Mouse (Mus musculus) cerebellum, postnatal 36 days (tissue): ENCODE results near the gene Inpp5e.
A peak's percentile ranks its signal among the peaks of the same experiment; 100 is the strongest.

Source experiments
- DNase-seq, 2 experiments: peaks; one replicate each; pipeline ENCODE4 v3.0.0; 2021 to 2022; ENCODE audit warnings: mixed read lengths in 2 of 2

Inpp5e gene

DNA sequence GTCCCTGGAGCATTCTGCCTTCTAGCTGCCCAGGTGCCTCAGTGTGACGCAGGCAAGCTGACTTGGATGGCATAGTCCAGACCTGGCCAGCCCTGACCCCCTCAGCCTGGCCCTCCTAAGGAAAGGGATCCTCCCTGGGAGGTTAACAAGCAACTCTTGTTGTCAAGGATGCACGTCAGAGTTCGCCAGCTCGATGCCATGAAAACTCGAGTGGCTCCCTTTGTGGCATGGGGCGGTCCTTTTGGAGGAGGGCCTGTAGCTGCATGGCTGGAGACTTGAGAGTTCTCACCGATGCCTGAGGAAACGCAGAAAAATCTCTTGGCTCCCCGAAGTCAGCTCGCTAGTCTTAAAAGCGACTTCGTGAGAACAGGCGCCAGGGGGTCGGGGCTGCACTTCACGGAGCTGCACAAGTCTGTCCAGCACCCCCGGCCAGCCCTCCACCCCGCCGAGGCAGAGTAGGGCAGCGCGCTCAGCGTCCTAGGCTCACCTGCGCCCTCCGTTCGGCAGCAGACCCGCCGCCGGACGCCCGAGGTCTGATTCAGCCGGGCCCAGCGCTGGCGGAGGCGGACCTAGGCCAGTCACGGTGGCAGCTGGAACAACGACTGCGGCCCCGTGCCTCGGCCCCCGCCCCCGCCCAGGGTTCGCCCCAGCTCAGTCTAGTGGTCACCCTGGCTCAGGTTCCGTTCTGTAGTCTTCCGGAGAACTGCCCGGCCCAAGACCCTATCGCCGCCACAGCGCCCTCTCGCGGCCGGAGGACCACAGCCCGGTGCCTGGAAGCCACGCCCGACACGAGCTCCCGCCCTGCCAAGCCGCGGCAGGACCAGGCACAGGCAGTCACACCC lies at the start of gene Inpp5e:
Inpp5e (minus strand) TSS at position 689 of the 842 bp plus-strand sequence.
- DNase-seq: peak; percentile 99 to 100

DNA sequence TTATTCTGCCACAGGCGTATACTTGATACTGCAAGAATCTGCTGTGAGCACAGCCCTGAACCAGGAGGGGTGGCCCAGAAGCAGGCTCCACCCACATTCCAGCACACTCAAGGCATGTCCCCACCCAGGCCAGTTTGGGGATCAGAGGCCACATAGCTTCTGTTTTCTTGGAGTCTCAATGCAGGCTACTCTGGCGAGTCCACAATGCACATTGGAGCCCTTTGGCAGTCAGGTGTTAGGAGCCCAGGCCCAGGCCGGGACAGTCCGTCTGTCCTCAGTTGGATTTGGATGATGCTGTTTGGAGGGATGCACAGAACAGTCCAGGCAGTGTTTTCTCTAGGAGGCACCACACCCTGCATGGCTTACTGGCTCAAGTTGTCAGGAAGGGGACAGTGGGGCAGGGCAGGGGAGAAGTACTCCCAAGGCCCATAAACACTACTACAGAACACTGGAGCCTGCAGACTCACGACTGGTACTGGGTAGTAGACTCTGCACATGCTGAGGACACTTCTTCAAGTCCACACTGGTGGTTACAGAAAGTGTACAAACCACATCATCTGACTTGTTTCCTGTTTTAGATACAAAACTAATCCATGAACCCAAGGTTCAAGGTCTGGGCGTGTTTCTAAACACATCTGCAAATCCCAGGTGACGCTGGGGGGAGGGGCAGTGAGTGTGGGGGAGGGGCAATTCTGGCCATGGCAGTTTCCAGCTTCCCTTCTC lies 49.6 kb upstream of the Inpp5e start:
- no peak for DNase-seq

DNA sequence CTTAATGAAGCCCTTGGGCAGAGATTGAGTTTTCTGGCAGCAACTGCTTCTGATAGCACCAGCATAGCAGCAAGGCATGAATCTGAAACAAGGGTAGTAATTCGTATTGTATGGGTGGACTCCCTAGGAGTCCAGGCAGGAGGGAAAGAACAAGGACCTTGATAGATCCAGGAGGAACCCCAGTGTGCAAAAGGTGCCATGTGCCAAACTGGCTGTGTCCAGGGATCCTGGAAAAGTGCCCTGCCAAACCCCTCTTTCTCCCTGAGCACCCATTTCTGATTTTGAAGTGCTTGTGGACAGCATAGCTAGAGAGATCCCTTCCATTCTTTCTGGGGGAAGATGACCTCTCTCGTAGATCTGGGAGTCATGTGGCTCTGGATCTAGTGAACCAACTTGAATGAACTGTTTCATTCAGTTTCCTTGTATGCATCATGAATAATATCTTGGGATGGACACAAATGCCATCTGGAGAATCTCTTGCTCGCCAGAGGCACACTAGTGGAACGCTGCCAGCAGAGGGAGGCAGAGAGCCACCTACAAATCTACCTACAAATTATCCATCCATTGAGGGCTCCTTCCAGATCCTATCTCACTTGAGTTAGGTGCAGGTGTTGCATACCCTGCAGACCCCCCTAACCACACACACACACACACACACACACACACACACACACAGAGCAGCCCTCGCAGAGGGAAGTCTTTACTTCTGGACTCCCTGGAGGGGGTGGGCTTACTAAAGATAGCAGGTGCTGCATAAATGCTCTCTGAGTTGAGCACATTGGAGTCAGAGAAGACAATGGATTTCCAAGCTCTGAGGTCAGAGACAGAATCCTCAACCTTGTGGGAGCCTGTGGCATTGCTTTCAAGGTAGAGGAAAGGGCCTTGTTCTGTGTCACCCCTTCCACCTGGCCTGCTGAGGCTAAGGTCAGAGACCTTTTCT lies 40.4 kb upstream of the Inpp5e start:
- peak; percentile 89 to 90 for DNase-seq

DNA sequence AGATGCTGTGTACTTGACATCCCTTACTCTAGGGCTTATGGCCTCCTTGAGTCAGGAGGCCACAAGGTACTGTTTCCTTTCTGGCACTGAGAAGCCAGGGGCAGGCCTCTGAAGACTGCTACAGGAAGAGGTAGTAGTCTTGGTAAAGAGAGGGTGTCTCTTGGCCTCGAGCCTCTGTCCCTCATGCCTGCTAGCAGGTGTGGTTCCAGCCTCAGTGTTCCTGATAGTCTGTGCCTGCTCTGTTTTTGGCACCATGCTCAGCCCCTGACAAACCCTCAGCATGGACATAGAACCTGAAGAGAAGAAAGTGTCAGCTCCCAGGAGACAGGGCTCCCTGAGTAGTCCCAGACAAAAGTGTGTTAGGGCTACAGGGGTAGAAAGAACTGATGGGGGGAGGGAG lies 38.4 kb upstream of the Inpp5e start:
- no peak for DNase-seq

DNA sequence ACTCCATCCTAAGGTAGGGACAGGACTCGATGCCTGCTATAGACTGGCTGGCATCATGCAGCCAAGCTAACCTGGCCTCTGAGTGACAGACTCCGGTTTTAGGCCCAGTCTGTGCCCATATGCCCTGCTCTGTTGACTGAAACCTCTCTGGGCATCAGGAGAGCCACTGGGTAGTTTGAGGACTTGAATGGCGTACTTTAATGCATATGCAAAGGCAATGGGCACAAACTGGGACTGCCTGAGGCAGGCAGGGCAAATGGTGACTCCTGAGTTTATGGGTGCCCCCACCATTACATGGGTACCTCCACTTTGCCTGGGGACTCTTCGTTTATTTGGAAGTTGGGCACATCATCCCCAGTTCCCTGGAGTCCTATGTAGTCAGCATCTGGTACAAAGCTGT lies 37.7 kb upstream of the Inpp5e start:
- no peak for DNase-seq

DNA sequence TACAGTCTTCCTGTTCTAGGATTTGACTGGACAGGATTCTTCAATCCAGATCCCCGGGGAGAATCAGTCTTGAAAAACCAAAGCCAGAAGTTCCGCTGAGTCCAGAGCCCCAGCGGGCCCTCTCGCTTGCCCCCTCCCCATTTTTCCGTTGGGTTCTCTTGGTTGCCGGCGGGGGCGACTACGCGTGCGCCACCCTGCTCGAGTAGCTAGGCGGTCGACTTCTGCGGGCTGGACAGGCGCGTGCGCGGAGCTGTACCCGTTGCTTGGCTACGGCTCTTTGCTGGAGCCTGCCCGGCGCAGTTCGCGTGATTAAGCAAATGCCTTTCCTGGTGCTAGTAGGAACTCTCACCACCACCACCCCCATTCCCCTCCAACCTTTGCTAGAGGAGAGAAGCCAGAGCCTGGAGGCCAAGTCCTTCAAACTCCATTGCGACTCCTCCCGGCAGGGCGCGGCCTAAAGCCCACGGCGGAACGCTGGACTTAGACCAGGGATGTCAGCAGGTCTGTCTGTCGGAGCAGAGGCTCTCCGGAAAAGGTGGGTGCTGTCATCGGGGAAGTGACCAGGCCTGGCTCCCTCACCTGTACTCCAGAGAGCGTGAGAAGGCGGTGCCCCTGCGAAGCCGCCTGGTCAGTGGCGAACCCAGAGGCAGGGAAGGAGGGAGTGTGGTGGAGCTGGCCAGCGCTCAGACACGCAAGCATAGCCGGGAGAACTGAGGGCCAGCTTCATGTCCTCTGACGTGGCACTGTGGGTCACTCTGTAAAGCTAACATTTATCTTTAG lies 36.9 kb upstream of the Inpp5e start:
- DNase-seq: peak in 1 of 2 experiments; percentile 90

DNA sequence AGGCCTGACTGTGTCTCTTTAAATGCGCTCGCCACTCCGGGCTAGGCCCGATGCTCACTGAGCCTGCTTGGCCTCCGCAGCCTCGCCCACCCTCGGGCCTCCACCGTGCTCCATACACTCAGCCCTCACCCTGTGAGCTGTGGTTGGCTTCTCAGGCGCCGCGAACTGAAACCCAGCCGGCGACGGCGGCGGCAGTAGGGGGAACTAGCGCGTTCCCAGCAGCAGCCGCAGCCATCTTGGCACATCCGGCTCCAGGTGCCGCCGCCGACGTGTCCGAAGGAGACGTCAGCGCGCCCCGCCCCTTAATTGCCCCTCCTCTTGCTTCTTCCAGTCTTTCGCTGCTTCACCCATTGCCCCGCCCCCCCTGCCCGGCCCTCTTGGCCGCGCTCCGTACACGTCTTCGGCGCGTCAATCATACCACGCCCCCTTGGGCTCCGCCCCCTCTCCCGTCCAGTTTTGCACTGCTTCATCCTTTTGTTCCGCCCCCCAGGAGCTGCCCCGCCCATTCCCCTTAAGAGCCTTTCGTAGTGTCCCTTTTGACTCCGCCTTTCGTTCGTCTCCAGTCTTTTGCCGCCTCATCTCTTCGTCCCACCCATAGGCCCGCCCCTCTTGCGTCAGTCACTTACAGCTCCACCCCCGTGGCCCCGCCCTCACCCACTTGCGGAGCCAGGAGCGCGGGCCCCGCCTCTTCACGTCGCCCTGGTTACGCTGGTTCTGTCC lies 36.1 kb upstream of the Inpp5e start, which contains the start of gene Sec16a:
Sec16a (minus strand) TSS at position 271 of the 720 bp plus-strand sequence.
- peak; percentile 100 for DNase-seq

DNA sequence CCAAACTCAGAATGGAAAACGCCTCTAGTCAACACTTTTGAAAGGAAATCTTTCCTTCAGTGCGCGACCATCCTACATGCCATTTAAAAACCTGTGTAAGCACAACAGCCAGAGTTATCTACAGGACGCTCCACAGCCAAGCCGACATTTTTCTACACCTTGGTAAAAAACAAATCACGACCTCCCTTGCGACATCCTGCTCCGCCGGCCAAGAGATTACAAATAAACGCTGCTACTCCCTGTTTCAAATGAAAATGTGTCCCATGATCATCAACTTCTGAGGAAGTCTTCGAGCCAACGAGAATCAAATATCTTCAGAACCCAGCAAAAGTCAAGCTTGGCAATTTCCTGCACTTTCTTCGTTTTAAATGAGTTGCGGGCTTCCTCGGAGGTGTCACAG lies 35.4 kb upstream of the Inpp5e start:
- no peak for DNase-seq

DNA sequence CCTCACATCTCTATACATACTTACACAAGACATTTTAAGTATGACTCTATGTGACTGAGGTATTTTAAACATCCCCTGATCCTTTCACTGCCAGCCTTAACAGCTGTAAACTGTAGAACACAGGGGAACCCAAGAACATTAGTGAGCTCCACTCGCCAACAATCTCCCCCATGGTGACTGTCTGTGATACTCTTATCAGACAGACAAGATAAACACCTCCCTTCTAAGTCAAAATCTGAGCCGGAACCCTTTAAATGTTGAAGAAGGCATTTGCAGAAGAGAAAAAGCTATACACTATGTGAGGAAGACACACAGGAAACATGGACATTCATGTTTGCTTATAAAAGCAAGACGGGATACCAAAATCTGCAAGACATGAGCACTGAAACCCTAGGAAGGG lies 34.9 kb upstream of the Inpp5e start:
- no peak for DNase-seq

DNA sequence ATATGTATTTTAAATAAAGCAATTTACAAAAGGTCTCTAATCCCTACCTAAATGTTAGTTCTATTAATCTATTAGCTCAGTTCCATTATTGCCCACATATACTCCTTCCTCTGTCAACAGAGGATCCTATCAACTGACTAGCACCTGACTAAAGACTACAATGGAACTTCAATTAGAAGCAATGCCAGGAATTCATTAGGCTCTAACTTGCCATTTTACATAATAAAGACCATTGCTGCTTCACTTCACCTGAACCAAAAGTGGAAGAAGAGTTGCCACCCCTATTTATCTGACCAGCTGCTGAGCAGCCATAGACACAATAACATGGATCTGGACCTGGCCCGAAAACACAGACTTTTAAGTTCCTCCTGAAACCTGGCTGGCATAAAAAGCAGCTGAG lies 33.8 kb upstream of the Inpp5e start:
- no peak for DNase-seq

DNA sequence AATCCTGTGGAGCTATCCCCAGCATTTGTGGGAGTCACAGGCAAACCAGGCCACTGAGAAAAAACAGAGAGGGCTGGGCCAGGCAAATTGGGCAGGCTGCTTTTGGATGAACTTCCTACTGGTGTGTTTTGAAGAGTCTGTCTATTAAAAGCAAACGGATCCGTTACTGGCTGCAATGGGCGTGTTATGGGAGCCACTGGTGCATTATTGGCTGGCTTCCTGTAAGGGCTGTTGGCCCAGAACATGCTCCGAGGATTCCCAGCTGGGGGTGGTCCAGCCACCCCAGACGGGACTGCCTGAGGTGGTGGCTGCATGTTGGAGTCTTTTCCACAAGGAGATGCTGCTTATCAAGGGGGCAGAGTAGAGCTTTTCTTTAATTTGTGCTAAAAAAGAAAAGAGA lies 32.7 kb upstream of the Inpp5e start:
- no peak for DNase-seq

DNA sequence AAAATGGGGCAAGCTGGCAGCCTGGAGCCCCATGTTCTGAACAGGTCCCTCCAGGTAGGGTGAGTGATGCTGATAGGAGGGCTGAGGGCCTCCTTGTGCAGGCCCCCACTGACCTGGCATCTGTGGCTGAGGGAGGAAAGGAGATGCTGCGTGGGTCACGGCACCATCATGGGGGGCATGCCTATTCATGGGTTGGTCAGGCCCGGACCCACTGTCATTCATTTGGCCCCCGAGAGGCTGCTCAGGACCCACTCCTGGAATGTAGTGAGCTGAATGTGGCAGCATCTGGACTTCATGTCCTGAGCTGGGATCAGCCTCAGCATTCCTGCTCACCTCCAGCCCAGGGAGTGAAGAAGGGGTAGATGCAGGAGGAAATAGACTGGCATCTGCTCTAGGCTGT lies 32.3 kb upstream of the Inpp5e start:
- DNase-seq: no peak

DNA sequence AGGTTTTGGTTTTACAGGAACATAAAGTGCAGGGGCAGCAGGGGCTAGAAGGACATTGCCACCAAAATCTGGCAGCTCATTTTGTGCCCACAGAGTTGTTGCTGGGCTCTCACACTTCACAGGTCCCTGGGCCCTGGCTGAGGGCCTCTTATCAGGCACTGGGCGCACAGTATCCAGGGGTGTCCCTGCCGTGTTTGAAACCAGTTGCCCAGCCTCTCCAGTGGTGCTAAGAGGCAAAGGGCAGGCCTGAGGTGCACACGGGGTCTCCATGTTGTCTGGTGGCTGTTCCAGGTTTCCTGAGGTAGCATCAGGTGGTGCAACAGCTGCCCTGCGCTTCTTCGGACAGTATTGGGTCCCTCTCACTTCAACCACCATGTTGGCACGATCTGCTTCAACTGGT lies 30.7 kb upstream of the Inpp5e start:
- DNase-seq: no peak

DNA sequence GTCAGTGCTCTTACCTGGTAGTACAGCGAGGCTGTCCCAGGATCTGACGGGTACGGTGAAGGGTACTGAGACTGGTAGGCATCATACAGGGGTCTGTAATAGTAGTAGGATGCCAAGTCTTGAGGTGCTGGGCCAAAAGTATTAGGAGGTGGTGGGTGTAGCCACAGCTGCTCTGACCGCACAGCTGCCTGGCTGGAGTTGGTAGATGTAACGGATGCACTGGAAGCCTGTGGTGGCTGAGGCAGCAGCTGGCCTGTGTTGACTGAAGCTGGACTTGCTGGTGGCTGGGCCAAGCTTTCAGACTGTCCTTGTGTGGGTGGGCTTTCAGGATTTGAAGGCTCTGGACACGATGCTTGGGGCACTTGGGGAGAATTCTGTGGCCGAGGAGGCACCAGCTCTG lies 29.4 kb upstream of the Inpp5e start:
- DNase-seq: no peak

DNA sequence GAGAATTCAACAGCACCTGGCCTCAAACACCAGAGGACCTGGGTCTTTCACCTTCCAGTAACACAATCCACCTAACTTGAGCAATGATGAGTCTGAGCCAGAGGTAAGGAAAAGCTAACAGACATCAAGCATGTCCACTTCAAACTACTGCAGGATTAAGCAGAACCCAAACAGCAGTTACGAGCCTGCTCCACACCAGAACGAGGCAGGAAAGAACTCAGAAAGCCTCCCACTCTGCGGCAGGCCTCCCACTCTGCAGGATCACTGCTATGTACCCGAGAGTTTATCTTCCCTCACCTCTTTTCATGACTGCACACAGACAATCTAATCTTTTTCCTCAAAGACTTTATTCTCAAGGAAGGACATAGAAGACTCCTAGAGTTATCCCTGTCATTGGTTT lies 28.2 kb upstream of the Inpp5e start:
- no peak for DNase-seq

DNA sequence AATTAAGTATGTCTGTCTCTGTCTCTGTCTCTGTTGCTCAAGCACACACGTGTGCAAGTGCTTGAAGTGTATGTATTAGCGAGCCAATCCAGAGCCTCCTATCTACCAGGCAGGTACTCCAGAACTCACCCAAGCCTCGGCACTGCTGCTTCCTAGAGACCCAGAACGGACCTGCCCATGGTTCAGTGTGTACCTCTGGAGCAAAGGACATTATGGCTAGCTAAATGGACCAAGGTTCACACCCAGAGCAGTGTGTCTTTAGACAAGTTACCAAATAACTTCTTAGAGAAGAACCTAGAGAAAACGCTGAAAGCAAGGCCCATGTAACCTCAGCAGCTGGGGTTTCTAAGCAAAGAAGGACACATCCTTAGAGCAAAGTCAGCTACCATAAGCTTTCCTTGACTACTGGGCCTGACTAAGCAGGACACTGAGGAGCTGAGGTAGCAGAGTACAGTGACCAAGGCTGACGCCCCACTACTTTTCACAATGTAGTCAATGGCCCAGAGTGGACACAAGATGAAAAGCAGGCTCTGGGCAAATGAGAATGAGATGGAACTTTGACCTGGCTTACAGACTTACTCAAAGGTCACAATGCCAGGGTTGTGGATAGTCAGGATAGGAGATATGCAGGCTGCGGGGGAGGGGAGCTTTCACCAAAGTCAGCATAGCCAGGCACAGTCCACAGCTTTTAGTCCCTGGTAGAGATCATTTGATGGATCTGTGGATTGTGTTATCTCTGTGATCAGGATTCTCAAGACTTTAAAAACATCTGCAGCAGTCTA lies 26.0 kb upstream of the Inpp5e start:
- no peak for DNase-seq

DNA sequence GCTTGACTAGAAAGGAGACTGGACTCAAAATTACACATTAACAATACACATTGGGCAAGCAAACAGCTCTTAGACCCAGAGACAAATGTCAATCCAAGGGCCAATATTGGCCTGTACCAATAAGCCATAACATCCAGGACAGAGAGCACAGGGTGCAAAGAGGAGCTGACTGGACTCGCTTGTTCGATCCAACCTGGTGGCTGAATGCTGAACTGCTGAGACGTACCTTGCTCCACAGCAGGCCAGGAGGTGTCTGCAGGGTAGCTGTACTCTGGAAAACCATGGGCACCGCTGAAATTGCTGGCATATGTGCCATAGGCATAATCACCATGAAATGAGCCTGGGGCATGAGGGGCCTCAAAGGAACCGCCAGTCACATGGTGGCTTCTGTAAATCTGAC lies 20.8 kb upstream of the Inpp5e start:
- no peak for DNase-seq

DNA sequence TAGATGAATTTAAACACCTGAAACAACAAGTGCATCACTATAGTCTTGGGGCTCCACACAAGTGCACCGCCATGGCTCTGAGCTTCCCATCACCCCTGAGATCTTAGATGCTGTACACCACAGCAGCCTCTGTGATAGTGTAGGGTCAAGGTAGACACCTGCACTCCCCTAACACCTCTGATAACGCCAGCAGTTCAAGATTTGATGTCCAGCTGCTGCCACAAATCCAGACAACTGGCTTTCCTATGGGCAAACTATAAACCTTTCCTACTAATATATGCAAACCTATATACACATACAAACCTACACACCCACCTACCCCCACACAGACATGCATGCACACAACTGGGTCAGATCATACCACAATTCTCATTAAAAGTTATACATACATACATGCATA lies 15.5 kb upstream of the Inpp5e start:
- DNase-seq: no peak

DNA sequence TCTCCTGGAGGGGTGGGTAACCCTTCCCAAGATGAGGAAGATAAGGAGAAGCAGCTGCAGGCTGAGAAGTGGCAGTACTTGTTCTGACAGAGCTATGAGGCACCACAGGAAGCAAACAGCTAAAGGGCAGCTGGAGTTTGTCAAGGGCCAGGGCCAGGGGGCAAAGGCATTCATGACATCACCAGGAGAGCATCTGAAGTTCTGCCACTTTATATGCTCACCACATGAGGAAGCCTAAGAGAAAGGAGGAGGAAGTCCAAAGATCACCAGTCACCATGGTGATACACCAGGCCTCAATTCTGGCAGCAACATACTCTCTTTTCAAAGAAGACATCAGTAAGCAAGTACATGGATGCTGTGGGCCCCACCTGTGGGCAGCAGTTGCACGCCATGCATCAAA lies 14.1 kb upstream of the Inpp5e start:
- DNase-seq: no peak

DNA sequence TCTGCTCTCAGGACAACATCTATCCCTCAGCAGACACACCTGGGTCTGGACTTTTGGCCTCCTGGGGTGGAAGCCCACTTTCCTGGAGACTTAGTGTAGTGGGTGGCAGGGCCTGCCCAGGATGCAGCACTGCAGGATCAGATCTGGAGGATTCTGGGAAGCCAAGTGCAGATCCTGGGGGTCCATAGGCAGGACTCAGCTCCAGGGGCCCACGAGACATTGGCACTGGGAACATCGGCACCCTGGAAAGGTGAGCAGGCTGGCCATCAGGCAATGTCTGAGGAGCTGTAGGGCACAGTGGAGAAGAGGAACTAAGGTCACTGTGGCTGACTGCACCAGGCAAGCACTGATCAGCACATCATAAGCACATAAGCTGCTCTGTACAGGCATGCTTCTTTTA lies 13.0 kb upstream of the Inpp5e start:
- no peak for DNase-seq

DNA sequence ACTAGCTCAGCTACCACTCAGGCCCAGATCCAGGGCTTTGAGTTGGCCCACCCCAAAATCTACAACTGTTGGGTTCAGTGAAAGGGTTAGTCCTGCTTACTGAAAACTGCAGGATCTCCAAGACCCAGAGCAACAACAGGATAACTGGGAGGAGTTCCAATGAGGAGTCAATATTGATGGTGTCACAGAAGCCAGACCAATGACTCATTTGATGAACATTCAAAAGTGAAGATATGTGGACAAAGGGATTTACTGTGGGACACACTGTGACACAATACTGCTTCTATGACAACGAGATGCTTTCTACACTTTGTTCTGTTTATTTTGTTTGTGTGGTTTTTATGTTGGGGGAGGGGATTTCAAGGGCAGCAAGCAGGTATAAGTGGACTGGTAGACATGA lies 9.1 kb upstream of the Inpp5e start:
- DNase-seq: no peak
